9 mouse cellular contexts compared by ENCODE assay signal in the genomic region with DNA sequence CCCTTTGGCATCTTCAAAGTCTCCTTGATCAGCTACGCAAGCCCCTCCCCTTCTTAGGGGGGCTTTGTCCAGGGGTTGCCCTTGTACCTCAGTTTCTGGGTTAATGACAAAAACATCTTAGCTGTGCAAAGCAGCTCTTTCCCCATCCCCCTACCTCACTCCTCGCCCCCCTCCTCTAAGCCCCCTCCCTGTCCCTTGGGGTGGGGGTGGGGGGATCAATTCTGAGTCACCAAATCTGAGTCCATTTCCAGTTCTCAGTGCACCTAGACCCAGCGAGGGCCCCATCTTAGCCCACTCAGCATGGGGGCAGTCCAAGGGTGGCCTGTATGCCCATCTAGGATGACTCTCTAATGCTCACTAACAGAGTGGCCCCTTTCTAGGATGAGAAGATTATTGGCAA. TPM values are rescaled to one million over a fixed set of nuclear protein-coding genes. Genes with fewer than 3 reads are reported as not detected.
DNase-seq lines count a peak whose midpoint lies in the region; ATAC-seq and TF ChIP-seq lines count a peak whose summit lies in the region.
"Had no signal": no experiment of that assay in that cellular context is flagged by ENCODE, and none has a peak within 500 bp of the region (broad histone marks: within the 10 kb centered on the region; RNA-seq: fewer than 3 reads in every experiment).

No protein-coding gene starts in this region.

- H3ac ChIP-seq in C2C12 (ENCODE audit: control insufficient read depth, insufficient read length, low read depth): no peak overlapping the region

- H3K9ac ChIP-seq in forebrain, embryonic 16.5 days (replicated peaks; ENCODE audit: low read depth, low read length): peak overlapping the region; percentile 88
- H3K9ac ChIP-seq in liver, embryonic 15.5 days: no peak overlapping the region

- WGBS in forebrain, embryonic 16.5 days: 49% methylated on average over 3 of the region's 3 CpGs
- 77% methylated on average over 3 of the region's 3 CpGs for WGBS in liver, embryonic 15.5 days (ENCODE audit: insufficient replicate concordance)

- H3K4me2 ChIP-seq in forebrain, embryonic 16.5 days (ENCODE audit: low read length): peak overlapping the region; percentile 94
- peak overlapping the region; percentile 97 for H3K4me2 ChIP-seq in liver, embryonic 15.5 days

- ATAC-seq in forebrain, embryonic 16.5 days: no peak
- no peak for ATAC-seq in liver, embryonic 15.5 days (ENCODE audit: insufficient read depth)
- ATAC-seq in megakaryocyte progenitor cell, adult 5-6 weeks (replicated peaks; ENCODE audit: poor library complexity): no peak

- peak; percentile 70 for DNase-seq in cerebellum, adult 9-11 months
- no peak for DNase-seq in cerebellum, adult 8-10 months
- DNase-seq in urinary bladder, adult 18-20 months (ENCODE audit: low spot score in 2 of 2): no peak
- DNase-seq in testis, postnatal 10 days (ENCODE audit: low spot score): no peak

- H3K9me3 ChIP-seq in forebrain, embryonic 16.5 days (ENCODE audit: control insufficient read depth, low read length): no peaks in the 10 kb centered on the region
- H3K9me3 ChIP-seq in liver, embryonic 15.5 days (replicated peaks): no peaks in the 10 kb centered on the region

- H3K4me3 ChIP-seq in C2C12 (ENCODE audit: insufficient read depth, poor library complexity, severe bottlenecking): peak overlapping the region; percentile 59
- H3K4me3 ChIP-seq in forebrain, embryonic 16.5 days (replicated peaks; ENCODE audit: low read length): peak overlapping the region; percentile 66
- H3K4me3 ChIP-seq in liver, embryonic 15.5 days (replicated peaks): no peak overlapping the region

- no peak for TF ChIP-seq CTCF in C2C12 (IDR thresholded peaks at IDR 0.05; ENCODE audit: control insufficient read depth, insufficient read depth, insufficient read length)

- peaks cover 6% of the 10 kb centered on the region for H3K79me3 ChIP-seq in C2C12 (ENCODE audit: low read depth)

- peak overlapping the region; percentile 30 for H3K27ac ChIP-seq in forebrain, embryonic 16.5 days (ENCODE audit: low read length)
- no peak overlapping the region for H3K27ac ChIP-seq in liver, embryonic 15.5 days (replicated peaks)

- peaks cover 37% of the 10 kb centered on the region for H3K4me1 ChIP-seq in forebrain, embryonic 16.5 days (replicated peaks; ENCODE audit: control insufficient read depth, insufficient read depth, low read length)
- H3K4me1 ChIP-seq in liver, embryonic 15.5 days (replicated peaks): peaks cover 31% of the 10 kb centered on the region

- peaks cover 23% of the 10 kb centered on the region for H3K79me2 ChIP-seq in C2C12 (ENCODE audit: control insufficient read depth, insufficient read depth)

- H3K36me3 ChIP-seq in C2C12 (ENCODE audit: control insufficient read depth, insufficient read depth): peaks cover 12% of the 10 kb centered on the region
- peaks cover 19% of the 10 kb centered on the region; the same call in 1 of the 2 replicates for H3K36me3 ChIP-seq in forebrain, embryonic 16.5 days (ENCODE audit: control insufficient read depth, insufficient read depth)
- H3K36me3 ChIP-seq in liver, embryonic 15.5 days (replicated peaks): peaks cover 8% of the 10 kb centered on the region

- peaks cover 4% of the 10 kb centered on the region for H3K27me3 ChIP-seq in C2C12 (ENCODE audit: control insufficient read depth, insufficient read depth, insufficient read length)
- no peaks in the 10 kb centered on the region for H3K27me3 ChIP-seq in forebrain, embryonic 16.5 days (replicated peaks; ENCODE audit: control insufficient read depth, insufficient read depth, low read length)
- peaks cover 19% of the 10 kb centered on the region; the same call in 1 of the 2 replicates for H3K27me3 ChIP-seq in liver, embryonic 15.5 days

TF ChIP-seq in C2C12, 6 proteins besides CTCF, POLR2A, EP300 and RAD21:
- TF ChIP-seq FOSL1 (IDR thresholded peaks at IDR 0.05; ENCODE audit: insufficient read depth, low read length, poor library complexity, severe bottlenecking) (no peak), MYOD1 (IDR thresholded peaks at IDR 0.05; ENCODE audit: control insufficient read depth, insufficient read length, low read depth) (no peak), CEBPB (IDR thresholded peaks at IDR 0.05; ENCODE audit: low read depth) (no peak), MYOG (IDR thresholded peaks at IDR 0.05; ENCODE audit: control insufficient read depth, extremely low read depth, insufficient read length) (no peak), USF1 (IDR thresholded peaks at IDR 0.05; ENCODE audit: low read depth) (no peak), MAX (IDR thresholded peaks at IDR 0.05) (no peak)
TF ChIP-seq in C2C12: peak in this region for 0.

RNA-seq across cellular contexts. Expression of gene Atxn7l2, which starts 1.7 kb away (rescaled TPM):
- polyA plus RNA-seq in C2C12 (2012; fragmentation: generic; extraction: Trizol): 6.8 TPM
- 30.7 and 33.8 TPM in 2 replicates for polyA plus RNA-seq in forebrain, embryonic 16.5 days (2015; fragmentation: Nextera tagmentation; extraction: Ambion mirVana)
- polyA plus RNA-seq in liver, embryonic 15.5 days (2015; fragmentation: Nextera tagmentation; extraction: Ambion mirVana): 2.0 and 2.6 TPM in 2 replicates
- 4.0 and 4.2 TPM in 2 replicates for total RNA-seq in megakaryocyte progenitor cell, adult 5-6 weeks (2015)
- total RNA-seq in megakaryocyte progenitor cell, adult 5-6 weeks (2017): 1.6 and 3.0 TPM in 2 replicates

RNA-seq across cellular contexts. Expression of gene Cyb561d1, which starts 8.0 kb away (rescaled TPM):
- polyA plus RNA-seq in C2C12 (2012; fragmentation: generic; extraction: Trizol): 1.7 TPM
- 4.1 and 5.7 TPM in 2 replicates for polyA plus RNA-seq in forebrain, embryonic 16.5 days (2015; fragmentation: Nextera tagmentation; extraction: Ambion mirVana)
- polyA plus RNA-seq in liver, embryonic 15.5 days (2015; fragmentation: Nextera tagmentation; extraction: Ambion mirVana): 2.2 TPM in 2 replicates
- total RNA-seq in megakaryocyte progenitor cell, adult 5-6 weeks (2015): 2.3 and 2.5 TPM in 2 replicates
- total RNA-seq in megakaryocyte progenitor cell, adult 5-6 weeks (2017): 3.7 and 5.4 TPM in 2 replicates

RNA-seq across cellular contexts. Expression of gene Sypl2, which starts 17.4 kb away (rescaled TPM):
- polyA plus RNA-seq in C2C12 (2012; fragmentation: generic; extraction: Trizol): not detected
- 1.7 and 2.3 TPM in 2 replicates for polyA plus RNA-seq in forebrain, embryonic 16.5 days (2015; fragmentation: Nextera tagmentation; extraction: Ambion mirVana)
- 0.39 and 0.78 TPM in 2 replicates for polyA plus RNA-seq in liver, embryonic 15.5 days (2015; fragmentation: Nextera tagmentation; extraction: Ambion mirVana)
- total RNA-seq in megakaryocyte progenitor cell, adult 5-6 weeks (2015): not detected in 2 replicates
- not detected in 2 replicates for total RNA-seq in megakaryocyte progenitor cell, adult 5-6 weeks (2017)
- total RNA-seq: hematopoietic stem cell, adult 5-6 weeks had no signal

RNA-seq across cellular contexts. Expression of gene Amigo1, which starts 22.9 kb away (rescaled TPM):
- polyA plus RNA-seq in C2C12 (2012; fragmentation: generic; extraction: Trizol): 1.9 TPM
- 10.1 and 12.0 TPM in 2 replicates for polyA plus RNA-seq in forebrain, embryonic 16.5 days (2015; fragmentation: Nextera tagmentation; extraction: Ambion mirVana)
- polyA plus RNA-seq in liver, embryonic 15.5 days (2015; fragmentation: Nextera tagmentation; extraction: Ambion mirVana): 0.75 and 1.1 TPM in 2 replicates
- 1.3 and 1.8 TPM in 2 replicates for total RNA-seq in megakaryocyte progenitor cell, adult 5-6 weeks (2015)
- 2.3 and 3.6 TPM in 2 replicates for total RNA-seq in megakaryocyte progenitor cell, adult 5-6 weeks (2017)

RNA-seq across cellular contexts. Expression of gene Psma5, which starts 47.7 kb away (rescaled TPM):
- 289 TPM for polyA plus RNA-seq in C2C12 (2012; fragmentation: generic; extraction: Trizol)
- 265 and 266 TPM in 2 replicates for polyA plus RNA-seq in forebrain, embryonic 16.5 days (2015; fragmentation: Nextera tagmentation; extraction: Ambion mirVana)
- polyA plus RNA-seq in liver, embryonic 15.5 days (2015; fragmentation: Nextera tagmentation; extraction: Ambion mirVana): 151 and 152 TPM in 2 replicates
- total RNA-seq in megakaryocyte progenitor cell, adult 5-6 weeks (2015): 308 and 312 TPM in 2 replicates
- 290 and 314 TPM in 2 replicates for total RNA-seq in megakaryocyte progenitor cell, adult 5-6 weeks (2017)
